Mouse (Mus musculus): ENCODE measurements around the gene Fchsd2. TPM values are rescaled to one million over a fixed set of nuclear protein-coding genes. Genes with fewer than 3 reads are reported as not detected.
A peak's percentile ranks its signal among the peaks of the same experiment; 100 is the strongest.

Gene Fchsd2
- polyA plus RNA-seq, 1 experiment from 2014 or later = 14.2 TPM

DNA sequence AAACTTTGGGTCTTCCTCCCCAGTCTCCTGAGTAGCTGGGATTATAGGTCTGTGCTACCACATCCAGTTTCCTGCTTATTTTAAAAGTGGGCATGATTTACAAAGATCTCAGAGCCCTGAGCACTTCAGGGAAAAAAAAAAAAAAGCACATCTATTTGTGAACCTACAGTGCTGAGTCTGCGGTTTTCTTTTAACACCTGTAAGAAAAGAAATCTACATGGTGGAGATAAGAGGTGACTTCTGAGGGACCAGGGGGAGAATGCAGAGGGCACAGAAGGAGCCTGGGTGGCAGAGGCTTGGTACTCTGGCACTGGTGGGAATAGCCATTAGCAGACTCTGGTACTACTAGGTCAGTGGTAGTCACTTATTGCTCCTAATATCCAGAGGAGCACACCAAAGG, 227.1 kb downstream of the Fchsd2 start:
- peaks cover 82% of the 10 kb centered on the region for H3K4me1 ChIP-seq (replicated peaks; ENCODE audit: control insufficient read depth, insufficient read depth, low read length)
- DNase-seq (ENCODE audit: low spot score) (no peak), ATAC-seq (replicated peaks; ENCODE audit: low FRiP score) (no peak)
- peak overlapping the region; percentile 99 for H3K4me2 ChIP-seq
- H3K27ac ChIP-seq (ENCODE audit: low read depth, low read length) = peak overlapping the region; percentile 80
- H3K9ac ChIP-seq (ENCODE audit: low read depth, low read length) = no peak overlapping the region
- H3K4me3 ChIP-seq (ENCODE audit: low read depth, low read length) = no peak overlapping the region
- 73% methylated on average over 1 of the region's 1 CpGs for WGBS
- H3K9me3 ChIP-seq (ENCODE audit: control insufficient read depth, low read length) = no peaks in the 10 kb centered on the region
- no peaks in the 10 kb centered on the region for H3K27me3 ChIP-seq (replicated peaks; ENCODE audit: control insufficient read depth, insufficient read depth, low read length)
- no peaks in the 10 kb centered on the region for H3K36me3 ChIP-seq (ENCODE audit: control insufficient read depth, insufficient read depth, low read length)

GRCm38 (mm10) chr7:101320399-101321217, 227.9 kb downstream of the Fchsd2 start:
- H3K4me1 ChIP-seq (replicated peaks; ENCODE audit: control insufficient read depth, insufficient read depth, low read length) = peaks cover 77% of the 10 kb centered on the region
- ATAC-seq (replicated peaks; ENCODE audit: low FRiP score) = peak; percentile 42
- H3K9ac ChIP-seq (ENCODE audit: low read depth, low read length) = peak overlapping the region; percentile 82
- peak; percentile 73 for DNase-seq (ENCODE audit: low spot score)
- peak overlapping the region; percentile 99 for H3K4me2 ChIP-seq
- H3K27ac ChIP-seq (ENCODE audit: low read depth, low read length) = peak overlapping the region; percentile 80
- H3K36me3 ChIP-seq (ENCODE audit: control insufficient read depth, insufficient read depth, low read length) = no peaks in the 10 kb centered on the region
- peak overlapping the region; percentile 76 for H3K4me3 ChIP-seq (ENCODE audit: low read depth, low read length)
- 5% methylated on average over 36 of the region's 37 CpGs for WGBS
- H3K27me3 ChIP-seq (replicated peaks; ENCODE audit: control insufficient read depth, insufficient read depth, low read length) = no peaks in the 10 kb centered on the region
- H3K9me3 ChIP-seq (ENCODE audit: control insufficient read depth, low read length) = no peaks in the 10 kb centered on the region

- Histone ChIP-seq H3K4me3 (ENCODE audit: low read depth, low read length) (peak overlapping the region; percentile 76), H3K4me1 (replicated peaks; ENCODE audit: control insufficient read depth, insufficient read depth, low read length) (peaks cover 74% of the 10 kb centered on the region), H3K9ac (ENCODE audit: low read depth, low read length) (peak overlapping the region; percentile 82), H3K9me3 (ENCODE audit: control insufficient read depth, low read length) (no peaks in the 10 kb centered on the region), H3K27ac (ENCODE audit: low read depth, low read length) (peak overlapping the region; percentile 80), H3K36me3 (ENCODE audit: control insufficient read depth, insufficient read depth, low read length) (no peaks in the 10 kb centered on the region), H3K4me2 (peak overlapping the region; percentile 99), H3K27me3 (replicated peaks; ENCODE audit: control insufficient read depth, insufficient read depth, low read length) (no peaks in the 10 kb centered on the region)
- peak; percentile 24 for ATAC-seq (replicated peaks; ENCODE audit: low FRiP score)
- DNase-seq (ENCODE audit: low spot score) = peak; percentile 63
- WGBS = 1% methylated on average over 61 of the region's 61 CpGs
Measured at GRCm38 (mm10) chr7:101321218-101321827, 228.7 kb downstream of the Fchsd2 start.

- Histone ChIP-seq H3K9me3 (ENCODE audit: control insufficient read depth, low read length) (no peaks in the 10 kb centered on the region), H3K4me1 (replicated peaks; ENCODE audit: control insufficient read depth, insufficient read depth, low read length) (peaks cover 58% of the 10 kb centered on the region), H3K36me3 (ENCODE audit: control insufficient read depth, insufficient read depth, low read length) (no peaks in the 10 kb centered on the region), H3K27ac (ENCODE audit: low read depth, low read length) (peak overlapping the region; percentile 74; the same call in 1 of the 2 replicates), H3K9ac (ENCODE audit: low read depth, low read length) (peak overlapping the region; percentile 4; the same call in 1 of the 2 replicates), H3K27me3 (replicated peaks; ENCODE audit: control insufficient read depth, insufficient read depth, low read length) (no peaks in the 10 kb centered on the region), H3K4me3 (ENCODE audit: low read depth, low read length) (peak overlapping the region; percentile 76), H3K4me2 (peak overlapping the region; percentile 99)
- ATAC-seq (replicated peaks; ENCODE audit: low FRiP score) (peak; percentile 45), DNase-seq (ENCODE audit: low spot score) (no peak)
- 47% methylated on average over 4 of the region's 4 CpGs for WGBS
Measured at GRCm38 (mm10) chr7:101323141-101323594, 230.5 kb downstream of the Fchsd2 start.

DNA sequence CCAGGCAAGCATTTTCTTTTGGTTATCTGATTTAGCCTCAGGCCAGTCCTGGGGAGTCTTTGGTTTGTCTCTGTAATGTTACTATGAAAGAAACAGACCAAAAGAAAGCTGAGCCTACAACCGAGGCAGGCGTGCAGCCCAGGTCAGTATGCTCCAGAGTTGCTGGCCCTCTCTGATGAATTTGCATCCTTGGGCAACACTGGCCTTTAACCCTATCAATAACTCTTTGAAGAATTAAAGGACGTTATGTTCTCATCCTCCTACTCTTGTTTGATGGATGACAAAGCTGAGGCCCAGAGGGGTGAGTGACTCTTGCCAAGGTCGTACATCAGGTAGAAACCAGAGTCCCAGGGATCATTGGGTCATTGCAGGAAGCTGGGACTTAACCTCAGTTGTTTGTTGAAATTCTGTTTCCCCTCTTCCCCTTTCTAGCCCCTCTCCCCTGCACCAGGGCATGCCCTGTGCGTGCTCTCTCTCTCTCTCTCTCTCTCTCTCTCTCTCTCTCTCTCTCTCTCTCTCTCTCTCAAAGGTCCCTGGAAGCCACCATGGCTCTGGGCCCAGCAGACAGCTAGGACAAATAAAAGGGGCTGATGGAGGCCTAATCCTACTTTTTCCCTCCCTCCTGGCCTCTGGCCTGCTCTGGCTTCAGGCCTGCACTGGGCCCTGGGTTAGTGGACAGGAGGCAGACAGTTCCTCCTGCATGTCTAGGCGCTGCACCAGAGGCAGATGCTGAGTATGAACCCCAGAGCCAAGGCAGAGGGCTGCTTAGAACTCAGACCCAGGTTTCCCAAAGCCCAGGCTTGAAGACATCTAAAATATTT, 231.7 kb downstream of the Fchsd2 start:
- H3K9me3 ChIP-seq (ENCODE audit: control insufficient read depth, low read length) = no peaks in the 10 kb centered on the region
- peak overlapping the region; percentile 74 for H3K27ac ChIP-seq (ENCODE audit: low read depth, low read length)
- no peaks in the 10 kb centered on the region for H3K36me3 ChIP-seq (ENCODE audit: control insufficient read depth, insufficient read depth, low read length)
- no peak for DNase-seq (ENCODE audit: low spot score)
- no peaks in the 10 kb centered on the region for H3K27me3 ChIP-seq (replicated peaks; ENCODE audit: control insufficient read depth, insufficient read depth, low read length)
- no peak for ATAC-seq (replicated peaks; ENCODE audit: low FRiP score)
- H3K4me1 ChIP-seq (replicated peaks; ENCODE audit: control insufficient read depth, insufficient read depth, low read length) = peaks cover 52% of the 10 kb centered on the region
- H3K4me3 ChIP-seq (ENCODE audit: low read depth, low read length) = no peak overlapping the region
- peak overlapping the region; percentile 47 for H3K4me2 ChIP-seq
- WGBS = 52% methylated on average over 6 of the region's 6 CpGs
- no peak overlapping the region for H3K9ac ChIP-seq (ENCODE audit: low read depth, low read length)

- no peak for ATAC-seq (replicated peaks; ENCODE audit: low FRiP score)
- Histone ChIP-seq H3K4me3 (ENCODE audit: low read depth, low read length) (no peak overlapping the region), H3K4me2 (no peak overlapping the region; the same call in 1 of the 2 replicates), H3K9me3 (ENCODE audit: control insufficient read depth, low read length) (no peaks in the 10 kb centered on the region), H3K27me3 (replicated peaks; ENCODE audit: control insufficient read depth, insufficient read depth, low read length) (no peaks in the 10 kb centered on the region), H3K4me1 (replicated peaks; ENCODE audit: control insufficient read depth, insufficient read depth, low read length) (peaks cover 37% of the 10 kb centered on the region), H3K27ac (ENCODE audit: low read depth, low read length) (no peak overlapping the region), H3K9ac (ENCODE audit: low read depth, low read length) (no peak overlapping the region), H3K36me3 (ENCODE audit: control insufficient read depth, insufficient read depth, low read length) (no peaks in the 10 kb centered on the region)
- WGBS = 81% methylated on average over 5 of the region's 5 CpGs
- DNase-seq (ENCODE audit: low spot score) = no peak
Measured at GRCm38 (mm10) chr7:101326006-101326405, 233.3 kb downstream of the Fchsd2 start.

- no peak for DNase-seq (ENCODE audit: low spot score)
- peaks cover 32% of the 10 kb centered on the region for H3K4me1 ChIP-seq (replicated peaks; ENCODE audit: control insufficient read depth, insufficient read depth, low read length)
- no peak overlapping the region for H3K27ac ChIP-seq (ENCODE audit: low read depth, low read length)
- no peak for ATAC-seq (replicated peaks; ENCODE audit: low FRiP score)
- WGBS = 62% methylated on average over 5 of the region's 5 CpGs
- H3K4me2 ChIP-seq = no peak overlapping the region
- no peaks in the 10 kb centered on the region for H3K36me3 ChIP-seq (ENCODE audit: control insufficient read depth, insufficient read depth, low read length)
- no peak overlapping the region for H3K4me3 ChIP-seq (ENCODE audit: low read depth, low read length)
- no peaks in the 10 kb centered on the region for H3K27me3 ChIP-seq (replicated peaks; ENCODE audit: control insufficient read depth, insufficient read depth, low read length)
- H3K9ac ChIP-seq (ENCODE audit: low read depth, low read length) = no peak overlapping the region
- H3K9me3 ChIP-seq (ENCODE audit: control insufficient read depth, low read length) = no peaks in the 10 kb centered on the region
Measured at GRCm38 (mm10) chr7:101327263-101327662, 234.6 kb downstream of the Fchsd2 start.

DNA sequence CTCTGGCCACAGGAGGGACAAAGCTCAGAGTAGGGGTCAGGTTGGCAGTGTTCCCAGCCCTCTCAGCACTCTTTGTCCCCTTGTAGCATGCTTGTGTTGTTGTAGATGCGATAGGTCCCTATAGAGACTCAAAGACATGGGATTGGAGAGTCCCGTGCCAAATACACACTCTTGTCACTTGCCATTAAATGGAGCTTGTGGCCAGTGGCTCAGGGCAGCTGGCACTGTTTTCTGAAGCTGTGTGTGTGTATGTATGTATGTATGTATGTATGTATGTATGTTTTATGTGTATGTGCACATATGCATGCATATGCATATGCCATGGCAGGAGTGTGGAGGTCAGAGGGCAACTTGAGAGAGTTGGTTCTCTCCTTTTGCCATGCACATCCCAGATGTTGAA, 235.1 kb downstream of the Fchsd2 start:
- Histone ChIP-seq H3K4me1 (replicated peaks; ENCODE audit: control insufficient read depth, insufficient read depth, low read length) (peaks cover 27% of the 10 kb centered on the region), H3K36me3 (ENCODE audit: control insufficient read depth, insufficient read depth, low read length) (no peaks in the 10 kb centered on the region)

More for the DNA sequence above, 235.1 kb downstream of the Fchsd2 start:
- Histone ChIP-seq H3K27me3 (replicated peaks; ENCODE audit: control insufficient read depth, insufficient read depth, low read length) (no peaks in the 10 kb centered on the region), H3K4me2 (no peak overlapping the region), H3K4me3 (ENCODE audit: low read depth, low read length) (no peak overlapping the region), H3K9me3 (ENCODE audit: control insufficient read depth, low read length) (no peaks in the 10 kb centered on the region), H3K27ac (ENCODE audit: low read depth, low read length) (no peak overlapping the region), H3K9ac (ENCODE audit: low read depth, low read length) (no peak overlapping the region)
- DNase-seq (ENCODE audit: low spot score) (no peak), ATAC-seq (replicated peaks; ENCODE audit: low FRiP score) (no peak)
- WGBS = 88% methylated on average over 2 of the region's 2 CpGs
